In genomic region chr5:48349309-48349708, GRCm38 (mm10) we compare ENCODE assay signal across 18 mouse cellular contexts.
"Had no signal": no experiment of that assay in that cellular context is flagged by ENCODE, and none has a peak within 500 bp of the region (broad histone marks: within the 10 kb centered on the region; RNA-seq: fewer than 3 reads in every experiment).

No protein-coding gene starts in this region.

- H3K9ac ChIP-seq: kidney, embryonic 15.5 days; limb, embryonic 12.5 days; liver, embryonic 13.5 days; liver, postnatal 0 days; lung, embryonic 15.5 days; neural tube, embryonic 15.5 days had no signal

- DNase-seq: kidney, adult 18-20 months; kidney, postnatal 25 days; layer of hippocampus, postnatal 36 days; liver; liver, embryonic 13.5 days; liver, postnatal 0 days; lung, postnatal 14 days; midbrain, embryonic 14.5 days; retina, postnatal 1 day; right cerebral cortex, postnatal 4 days; thymus, postnatal 14 days had no signal

- ATAC-seq: liver, postnatal 0 days had no signal

- H3K36me3 ChIP-seq: kidney, embryonic 15.5 days; limb, embryonic 12.5 days; liver, embryonic 13.5 days; lung, embryonic 15.5 days; neural tube, embryonic 15.5 days had no signal

- H3K4me3 ChIP-seq: kidney, embryonic 15.5 days; limb, embryonic 12.5 days; liver, embryonic 13.5 days; lung, embryonic 15.5 days; myocyte; neural tube, embryonic 15.5 days had no signal

- H3K9me3 ChIP-seq: kidney, embryonic 15.5 days; limb, embryonic 12.5 days; liver, embryonic 13.5 days; lung, embryonic 15.5 days; neural tube, embryonic 15.5 days had no signal

- H3K27me3 ChIP-seq: kidney, embryonic 15.5 days; liver, embryonic 13.5 days; lung, embryonic 15.5 days; neural tube, embryonic 15.5 days had no signal

- H3K27ac ChIP-seq: kidney, embryonic 15.5 days; limb, embryonic 12.5 days; liver, embryonic 13.5 days; lung, embryonic 15.5 days; macrophage; neural tube, embryonic 15.5 days; stomach, postnatal 0 days had no signal

- H3K4me2 ChIP-seq: kidney, embryonic 15.5 days; limb, embryonic 12.5 days; liver, embryonic 13.5 days; lung, embryonic 15.5 days; neural tube, embryonic 15.5 days had no signal

- H3K4me1 ChIP-seq: kidney, embryonic 15.5 days; limb, embryonic 12.5 days; liver, embryonic 13.5 days; neural tube, embryonic 15.5 days had no signal
